Mouse (Mus musculus): ENCODE results near the gene Rufy3.

DNA sequence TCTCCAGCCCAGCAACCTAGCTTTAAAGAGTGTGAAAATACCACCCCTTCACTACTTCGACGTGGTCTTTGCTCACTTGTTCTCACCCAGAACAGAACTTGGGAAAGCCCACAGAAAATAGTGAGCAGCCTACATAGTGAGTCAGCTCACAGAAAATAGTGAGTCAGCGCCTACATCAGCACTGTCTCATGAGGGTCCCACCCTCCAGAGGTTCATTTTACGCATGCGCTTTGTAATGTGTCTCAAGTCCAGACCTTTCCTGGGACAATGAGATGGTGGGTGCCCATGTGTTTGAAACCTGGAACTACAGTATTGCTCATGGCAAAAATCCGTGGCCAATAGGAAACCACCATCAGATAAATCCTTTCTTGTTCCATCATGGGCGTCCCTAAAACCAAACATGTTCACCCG, 123.2 kb downstream of the Rufy3 start:
- TF ChIP-seq CTCF (IDR thresholded peaks at IDR 0.05; ENCODE audit: low read depth) = no peak
- TF ChIP-seq EP300 (IDR thresholded peaks at IDR 0.05; ENCODE audit: low read depth) = no peak

Measured in liver, postnatal 0 days (tissue).